Mouse (Mus musculus) kidney, embryonic 15.5 days (tissue): ENCODE measurements around the gene Gtf3c1. TPM values are rescaled to one million over a fixed set of nuclear protein-coding genes. Genes with fewer than 3 reads are reported as not detected.

ENCODE experiments used
- ATAC-seq: fragments of 200-750 bp; cut with Nextera tagmentation; replicated peaks from 2 replicates; pipeline ENCODE4 v1.8.0; 2017; ENCODE audit warnings: moderate TSS enrichment; ENCODE audit not compliant: low FRiP score
- H3K27ac ChIP-seq: fragments of 300-500 bp; sonication (generic); 2 replicates; pipeline ENCODE4 v1.5.1; 2015; ENCODE audit warnings: mild to moderate bottlenecking, inconsistent platforms
- H3K27me3 ChIP-seq: fragments of 300-500 bp; sonication (generic); 2 replicates; pipeline ENCODE4 v1.6.1; 2015; ENCODE audit warnings: inconsistent platforms
- H3K36me3 ChIP-seq: fragments of 300-500 bp; sonication (generic); 2 replicates; pipeline ENCODE4 v1.6.1; 2015; ENCODE audit warnings: inconsistent platforms
- H3K4me1 ChIP-seq: fragments of 300-500 bp; sonication (generic); 2 replicates; pipeline ENCODE4 v1.6.1; 2015; ENCODE audit warnings: inconsistent platforms
- H3K4me2 ChIP-seq: fragments of 300-500 bp; sonication (generic); 2 replicates; pipeline ENCODE4 v1.6.1; 2015; ENCODE audit warnings: moderate library complexity, mild to moderate bottlenecking, inconsistent platforms
- H3K4me3 ChIP-seq: fragments of 300-500 bp; sonication (generic); replicated peaks from 2 replicates; pipeline ENCODE4 v1.5.1; 2015; ENCODE audit warnings: mild to moderate bottlenecking, inconsistent platforms
- H3K9ac ChIP-seq: fragments of 300-500 bp; sonication (generic); 2 replicates; pipeline ENCODE4 v1.6.1; 2015; ENCODE audit warnings: mild to moderate bottlenecking, inconsistent platforms
- H3K9me3 ChIP-seq: fragments of 300-500 bp; sonication (generic); replicated peaks from 2 replicates; pipeline ENCODE4 v1.6.1; 2016; ENCODE audit warnings: inconsistent platforms
- WGBS: fragments of 180-500 bp; shearing (Covaris S2); methylation state at CpG from one replicate; pipeline ENCODE4 v1.1.7; 2015; ENCODE audit warnings: mixed read lengths; 5-methylcytosine and 5-hydroxymethylcytosine counted together
- polyA plus RNA-seq: library from polyadenylated mRNA; unstranded; fragments of >200 nt; fragmentation: Nextera tagmentation; extraction: Ambion mirVana; gene quantifications from 2 replicates; pipeline ENCODE4 v1.2.1, GENCODE M21; 2015

The Gtf3c1 gene
- polyA plus RNA-seq, 1 experiment from 2014 or later, result 30.6 TPM

- H3K9ac ChIP-seq, result no peak overlapping the region
- no peaks in the 10 kb centered on the region for H3K27me3 ChIP-seq
- no peaks in the 10 kb centered on the region for H3K36me3 ChIP-seq
- H3K4me2 ChIP-seq, result no peak overlapping the region
- H3K4me1 ChIP-seq, result no peaks in the 10 kb centered on the region
- WGBS, result 64% methylated on average over 6 of the region's 6 CpGs
- no peak overlapping the region for H3K4me3 ChIP-seq
- H3K27ac ChIP-seq, result no peak overlapping the region
- no peak for ATAC-seq
- no peaks in the 10 kb centered on the region for H3K9me3 ChIP-seq
Measured at GRCm38 (mm10) chr7:125607384-125608182, 100.0 kb downstream of the Gtf3c1 start.

GRCm38 (mm10) chr7:125606265-125607164, 101.1 kb downstream of the Gtf3c1 start:
- no peak overlapping the region for H3K9ac ChIP-seq
- 75% methylated on average over 2 of the region's 2 CpGs for WGBS
- H3K4me1 ChIP-seq, result no peaks in the 10 kb centered on the region
- no peak overlapping the region for H3K27ac ChIP-seq
- H3K4me2 ChIP-seq, result no peak overlapping the region
- ATAC-seq, result no peak
- H3K4me3 ChIP-seq, result no peak overlapping the region
- no peaks in the 10 kb centered on the region for H3K36me3 ChIP-seq
- H3K27me3 ChIP-seq, result no peaks in the 10 kb centered on the region
- no peaks in the 10 kb centered on the region for H3K9me3 ChIP-seq

GRCm38 (mm10) chr7:125605725-125606139, 101.8 kb downstream of the Gtf3c1 start:
- Histone ChIP-seq H3K4me3 (no peak overlapping the region), H3K4me2 (no peak overlapping the region), H3K9ac (no peak overlapping the region), H3K27ac (no peak overlapping the region), H3K27me3 (no peaks in the 10 kb centered on the region), H3K36me3 (no peaks in the 10 kb centered on the region), H3K9me3 (no peaks in the 10 kb centered on the region), H3K4me1 (peaks cover 6% of the 10 kb centered on the region)
- WGBS, result 52% methylated on average over 4 of the region's 4 CpGs
- no peak for ATAC-seq

- 80% methylated on average over 12 of the region's 12 CpGs for WGBS
Measured at GRCm38 (mm10) chr7:125604362-125605319, 102.9 kb downstream of the Gtf3c1 start.

GRCm38 (mm10) chr7:125603185-125603631, 104.4 kb downstream of the Gtf3c1 start, which contains the start of gene Il21r:
Gene Il21r (plus strand): TSS chr7:125603429.
- Histone ChIP-seq H3K4me1 (peaks cover 10% of the 10 kb centered on the region), H3K9ac (no peak within 1 kb of the TSS), H3K9me3 (no peaks in the 10 kb centered on the region), H3K36me3 (no peaks in the 10 kb centered on the region), H3K4me3 (no peak within 1 kb of the TSS), H3K27ac (no peak within 1 kb of the TSS), H3K27me3 (no peaks in the 10 kb centered on the region), H3K4me2 (no peak within 1 kb of the TSS)
- ATAC-seq, result no peak
- WGBS, result 70% methylated on average over 11 of the region's 11 CpGs

More at GRCm38 (mm10) chr7:125604362-125605319, 102.9 kb downstream of the Gtf3c1 start:
- H3K9me3 ChIP-seq, result no peaks in the 10 kb centered on the region
- no peak for ATAC-seq
- peaks cover 10% of the 10 kb centered on the region for H3K4me1 ChIP-seq
- no peaks in the 10 kb centered on the region for H3K27me3 ChIP-seq
- H3K36me3 ChIP-seq, result no peaks in the 10 kb centered on the region
- H3K4me2 ChIP-seq, result no peak overlapping the region
- no peak overlapping the region for H3K9ac ChIP-seq
- no peak overlapping the region for H3K4me3 ChIP-seq
- no peak overlapping the region for H3K27ac ChIP-seq

GRCm38 (mm10) chr7:125601821-125602448, 105.6 kb downstream of the Gtf3c1 start:
- H3K36me3 ChIP-seq, result no peaks in the 10 kb centered on the region
- H3K9me3 ChIP-seq, result no peaks in the 10 kb centered on the region
- H3K27ac ChIP-seq, result no peak overlapping the region
- WGBS, result 60% methylated on average over 11 of the region's 11 CpGs
- H3K4me1 ChIP-seq, result peaks cover 10% of the 10 kb centered on the region
- H3K4me2 ChIP-seq, result no peak overlapping the region
- H3K9ac ChIP-seq, result no peak overlapping the region
- no peak overlapping the region for H3K4me3 ChIP-seq
- ATAC-seq, result no peak
- H3K27me3 ChIP-seq, result no peaks in the 10 kb centered on the region

GRCm38 (mm10) chr7:125601280-125601670, 106.3 kb downstream of the Gtf3c1 start:
- Histone ChIP-seq H3K36me3 (no peaks in the 10 kb centered on the region), H3K9me3 (no peaks in the 10 kb centered on the region), H3K4me3 (no peak overlapping the region), H3K9ac (no peak overlapping the region), H3K4me2 (no peak overlapping the region), H3K27me3 (no peaks in the 10 kb centered on the region), H3K4me1 (peaks cover 10% of the 10 kb centered on the region), H3K27ac (no peak overlapping the region)
- 56% methylated on average over 6 of the region's 6 CpGs for WGBS
- ATAC-seq, result no peak; the same call in 1 of the 2 replicates

- no peaks in the 10 kb centered on the region for H3K27me3 ChIP-seq
- H3K9me3 ChIP-seq, result no peaks in the 10 kb centered on the region
- ATAC-seq, result no peak; the same call in 1 of the 2 replicates
- no peak overlapping the region for H3K27ac ChIP-seq
- H3K9ac ChIP-seq, result no peak overlapping the region
- peaks cover 10% of the 10 kb centered on the region for H3K4me1 ChIP-seq
- 31% methylated on average over 6 of the region's 6 CpGs for WGBS
- no peak overlapping the region for H3K4me2 ChIP-seq
- no peak overlapping the region for H3K4me3 ChIP-seq
- H3K36me3 ChIP-seq, result no peaks in the 10 kb centered on the region
Measured at GRCm38 (mm10) chr7:125600612-125601279, 106.8 kb downstream of the Gtf3c1 start.

GRCm38 (mm10) chr7:125600136-125600535, 107.4 kb downstream of the Gtf3c1 start:
- Histone ChIP-seq H3K4me1 (peaks cover 10% of the 10 kb centered on the region), H3K9me3 (no peaks in the 10 kb centered on the region), H3K4me3 (no peak overlapping the region), H3K27ac (no peak overlapping the region), H3K9ac (no peak overlapping the region), H3K4me2 (no peak overlapping the region), H3K27me3 (no peaks in the 10 kb centered on the region), H3K36me3 (no peaks in the 10 kb centered on the region)
- ATAC-seq, result no peak
- 68% methylated on average over 10 of the region's 10 CpGs for WGBS

GRCm38 (mm10) chr7:125599373-125599973, 108.1 kb downstream of the Gtf3c1 start:
- Histone ChIP-seq H3K4me3 (no peak overlapping the region), H3K9me3 (no peaks in the 10 kb centered on the region), H3K4me2 (no peak overlapping the region), H3K27ac (no peak overlapping the region), H3K27me3 (no peaks in the 10 kb centered on the region), H3K9ac (no peak overlapping the region), H3K4me1 (peaks cover 10% of the 10 kb centered on the region), H3K36me3 (no peaks in the 10 kb centered on the region)
- ATAC-seq, result no peak
- 65% methylated on average over 4 of the region's 4 CpGs for WGBS
